Mouse (Mus musculus) cerebellum, adult 9-11 months (tissue): ENCODE results near the gene Cryzl1.
A peak's percentile ranks its signal among the peaks of the same experiment; 100 is the strongest.

Experiments
- DNase-seq: peaks from one replicate; pipeline ENCODE4 v3.0.0; 2022

Gene Cryzl1

DNA sequence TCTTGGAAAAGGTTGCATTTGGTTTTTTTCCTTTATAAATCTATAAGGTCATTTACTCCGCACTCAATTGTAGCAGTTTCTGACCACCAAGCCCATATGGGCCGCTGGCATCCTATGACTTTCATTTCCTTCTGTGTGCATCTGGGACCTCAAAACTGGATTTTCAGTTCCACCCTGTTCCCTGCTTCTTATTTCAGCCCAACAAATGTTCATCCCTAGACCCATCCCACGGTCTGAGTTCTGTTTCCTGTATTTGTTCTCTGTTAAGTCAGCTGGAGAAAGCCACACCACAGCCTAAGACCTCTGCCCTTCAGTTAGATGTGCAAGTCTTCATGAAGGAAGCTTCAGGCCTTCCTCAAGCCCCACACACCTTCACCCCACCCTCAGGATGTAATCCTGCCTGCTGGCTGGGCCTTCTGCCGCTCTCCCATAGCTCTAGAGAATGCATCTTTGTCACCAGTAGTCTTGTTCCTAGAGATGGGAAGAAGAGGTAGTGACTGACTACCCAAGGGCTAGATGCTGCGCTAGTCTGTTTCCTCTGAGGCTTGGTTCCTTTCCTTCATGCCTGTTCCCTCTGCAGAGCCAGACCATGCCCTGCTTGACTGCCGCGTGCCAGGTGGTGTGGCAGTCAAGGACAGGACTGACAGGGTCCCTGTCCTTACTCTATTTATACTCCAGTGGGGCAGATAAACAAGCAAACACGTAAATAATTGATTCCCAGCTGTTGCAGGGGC is 11.6 kb upstream of the Cryzl1 start:
- DNase-seq = no peak

DNA sequence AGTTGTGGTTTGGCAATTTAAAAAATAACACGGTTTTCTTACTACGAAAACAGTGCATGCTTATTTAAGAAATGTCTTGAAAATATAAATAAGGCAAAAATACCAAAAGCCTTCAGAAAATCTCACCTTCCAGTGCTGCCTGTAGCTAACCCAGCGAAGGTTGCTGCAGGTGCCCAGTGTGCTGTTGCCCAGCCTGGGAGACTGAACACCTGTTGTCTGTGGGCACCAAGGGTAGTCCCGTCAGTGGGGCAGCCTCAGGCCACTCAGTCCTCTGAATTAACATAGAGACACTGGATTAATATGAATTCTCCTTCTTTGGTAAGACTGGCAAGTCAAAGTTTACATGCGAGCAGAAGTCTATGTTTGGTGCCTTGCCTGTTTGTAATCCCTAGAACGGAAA is 9.7 kb upstream of the Cryzl1 start:
- DNase-seq = no peak

DNA sequence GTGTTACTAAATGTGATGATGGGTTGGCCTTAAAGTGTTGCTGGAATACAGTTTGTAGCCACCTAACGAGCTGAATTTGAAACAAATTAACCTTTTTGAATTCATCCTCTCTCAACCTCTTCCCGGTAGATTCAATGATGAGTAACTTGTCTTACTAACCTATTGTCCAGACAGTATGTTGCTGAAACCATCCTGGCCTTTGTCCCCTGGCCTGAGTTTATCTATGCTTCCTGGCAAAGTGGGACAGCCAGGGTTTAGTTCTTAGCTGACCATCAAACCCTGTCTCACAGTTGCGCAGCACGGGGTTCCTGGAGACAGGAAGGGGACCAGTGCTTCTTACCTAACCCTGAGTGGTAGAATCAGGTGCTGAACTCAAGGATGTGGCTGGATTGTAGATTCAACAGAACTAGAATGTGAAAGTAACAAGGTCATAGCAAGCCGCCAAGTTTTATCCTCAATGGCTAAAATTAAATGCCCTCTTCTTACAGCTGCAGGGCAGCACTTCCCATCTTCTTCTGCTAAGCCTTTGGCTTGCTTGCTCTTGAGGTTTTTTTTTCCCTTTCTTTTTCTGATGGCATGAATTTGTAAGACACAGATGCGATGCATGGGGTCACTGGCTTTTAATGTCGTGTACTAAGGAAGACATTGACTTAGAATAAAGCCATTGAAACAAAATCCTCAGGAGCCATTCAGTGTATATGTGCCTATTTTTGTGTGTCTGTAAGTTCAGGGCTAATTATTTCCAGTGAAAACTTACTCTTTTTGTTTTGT is 7.5 kb upstream of the Cryzl1 start:
- DNase-seq = no peak

DNA sequence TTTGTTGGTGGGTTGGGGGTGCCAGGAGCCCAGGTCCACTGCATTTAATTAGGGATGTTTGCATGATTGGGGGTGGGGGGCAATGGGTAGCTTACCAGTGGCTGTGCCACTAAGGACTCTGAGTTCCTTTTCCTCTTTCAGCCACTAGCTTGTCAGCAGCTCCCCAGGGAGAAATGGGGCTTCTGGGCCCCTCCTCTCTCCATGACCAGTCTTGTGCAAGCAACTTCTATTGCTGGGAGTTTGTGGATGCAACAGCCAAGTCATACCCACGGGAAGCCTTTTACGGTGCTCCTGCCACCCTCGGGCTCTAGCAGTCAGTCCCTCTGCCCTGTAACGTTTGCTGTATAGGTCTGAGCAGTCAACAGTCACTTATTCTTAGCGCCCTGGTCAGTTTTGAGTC is 6.0 kb upstream of the Cryzl1 start:
- no peak for DNase-seq

DNA sequence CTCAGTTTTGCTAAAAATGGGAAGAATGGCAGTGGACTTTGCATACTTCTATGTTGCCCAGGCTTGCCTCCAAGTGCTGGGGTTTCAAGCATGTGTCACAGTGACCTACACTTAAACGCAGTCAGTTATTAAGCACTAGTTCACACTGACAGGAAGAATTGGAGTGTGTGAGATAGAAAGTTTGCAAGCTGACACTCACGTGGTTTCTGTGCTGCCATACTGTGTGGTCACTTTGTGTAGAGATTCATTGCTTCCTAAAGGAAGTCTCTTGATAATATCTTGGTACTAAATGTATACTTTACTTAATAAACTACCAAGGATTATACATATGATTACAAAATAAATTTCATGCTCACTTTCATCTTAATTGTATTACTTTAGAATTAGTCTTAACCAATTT is 4.0 kb upstream of the Cryzl1 start:
- no peak for DNase-seq

DNA sequence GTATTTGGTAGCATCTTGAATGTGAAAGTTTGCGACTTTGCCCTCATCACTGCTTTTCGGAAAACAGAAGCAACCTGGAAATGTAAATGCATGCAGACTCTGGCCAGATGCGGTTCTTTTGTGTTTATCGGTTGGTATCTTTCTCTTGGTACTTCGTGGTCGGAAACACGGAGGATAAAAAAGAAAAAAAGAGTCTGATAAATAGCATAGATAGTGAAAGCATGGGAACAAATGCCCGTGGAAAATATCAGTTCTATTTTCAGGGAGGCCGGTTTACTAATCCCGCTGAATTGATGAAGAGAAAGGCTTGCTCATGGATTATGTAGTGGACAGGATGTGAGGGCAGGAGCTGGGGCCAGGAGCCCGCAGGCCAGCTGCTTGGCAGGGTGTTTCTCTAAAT is 1.7 kb upstream of the Cryzl1 start:
- no peak for DNase-seq

DNA sequence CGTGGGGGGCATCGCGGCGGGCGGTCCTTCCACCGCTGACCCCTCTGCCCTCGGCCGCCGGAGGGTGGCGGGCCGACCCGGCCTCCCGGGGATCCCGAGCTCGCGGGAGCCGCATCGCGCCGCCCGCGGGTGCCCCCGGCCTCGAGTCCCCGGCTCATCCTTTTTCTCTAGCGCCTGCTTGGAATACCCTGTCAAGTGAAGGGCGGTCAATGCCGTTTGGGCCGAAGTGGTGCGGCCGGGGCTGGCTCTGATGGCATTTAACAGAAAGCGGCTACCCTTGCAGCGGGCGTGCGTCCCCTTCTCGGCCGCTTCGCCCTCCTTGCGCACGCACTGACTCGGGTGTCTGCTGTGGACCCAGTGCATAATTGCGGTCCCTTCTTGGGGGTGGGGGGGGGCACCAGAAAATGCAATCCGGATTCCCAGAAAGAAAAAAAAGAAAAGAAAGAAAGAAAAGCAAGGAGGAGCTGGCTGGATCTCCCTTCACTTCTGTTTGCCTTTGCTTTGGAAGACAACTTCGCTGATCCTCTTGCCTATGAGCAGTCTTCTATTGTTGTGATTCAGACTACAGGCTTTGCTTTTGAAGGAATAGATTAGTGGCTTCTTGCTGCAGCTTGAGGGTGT is 1.2 kb upstream of the Cryzl1 start:
- DNase-seq = peak; percentile 75

DNA sequence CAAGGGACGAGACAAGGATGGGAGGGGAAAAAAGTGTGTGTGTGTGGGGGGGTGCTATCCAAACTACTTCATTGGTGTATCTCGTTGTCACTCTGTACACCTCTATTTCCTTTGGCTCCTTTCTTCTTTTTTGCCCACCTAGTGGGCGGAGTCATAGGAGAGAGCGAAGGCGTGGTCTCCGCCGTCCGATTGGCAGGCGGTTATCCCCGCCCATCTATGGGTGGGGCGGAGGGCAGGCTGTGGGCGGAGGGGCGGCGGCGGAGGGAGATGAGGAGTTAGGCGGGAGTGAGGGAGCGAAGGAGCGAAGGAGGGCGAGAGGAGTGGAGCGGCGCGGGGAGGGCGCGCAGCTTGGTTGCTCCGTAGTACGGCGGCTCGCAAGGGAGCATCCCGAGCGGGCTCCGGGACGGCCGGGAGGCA is 299 bp upstream of the Cryzl1 start, which contains the start of gene Itsn1:
TSS of gene Itsn1 (plus strand) at position 216 of the 417 bp plus-strand sequence.
- peak; percentile 100 for DNase-seq

DNA sequence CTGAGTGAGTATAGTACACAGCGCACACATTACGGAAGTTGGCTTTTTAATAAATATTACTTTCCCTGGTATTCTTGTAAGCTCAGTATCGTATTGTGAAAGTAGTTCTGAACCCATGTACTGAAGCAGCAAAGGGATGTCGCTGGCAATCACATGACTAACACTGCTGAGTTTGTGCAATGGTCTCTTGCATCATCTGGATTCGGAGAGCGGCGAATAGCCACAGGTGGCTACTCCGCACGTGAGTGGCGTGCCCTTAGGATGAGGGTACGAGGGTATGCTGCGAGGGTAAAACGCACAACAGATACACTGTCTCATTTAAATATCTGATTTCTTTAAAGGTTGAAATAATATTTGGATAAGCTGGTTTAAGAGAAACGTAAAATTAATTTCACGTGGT is 1.3 kb downstream of the Cryzl1 start:
- peak; percentile 63 for DNase-seq

DNA sequence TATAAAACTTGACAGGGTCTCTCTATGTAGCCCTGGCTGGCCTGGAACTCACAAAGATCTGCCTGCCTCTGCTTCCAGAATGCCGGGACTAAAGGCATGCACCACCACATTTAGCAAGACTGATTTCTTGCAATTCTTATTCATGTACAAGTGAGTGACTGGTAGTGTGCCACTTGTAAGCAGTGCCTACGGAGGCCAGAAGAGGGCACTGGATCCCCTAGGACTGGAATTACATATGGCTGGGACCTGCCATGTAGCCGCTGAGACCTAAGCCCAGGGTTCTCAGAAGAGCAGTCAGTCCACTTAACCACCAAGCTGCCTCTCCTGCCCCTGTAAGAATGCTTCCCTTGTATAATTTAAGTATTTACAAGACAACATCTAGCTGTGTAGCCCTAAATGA is 4.5 kb downstream of the Cryzl1 start:
- peak; percentile 66 for DNase-seq

DNA sequence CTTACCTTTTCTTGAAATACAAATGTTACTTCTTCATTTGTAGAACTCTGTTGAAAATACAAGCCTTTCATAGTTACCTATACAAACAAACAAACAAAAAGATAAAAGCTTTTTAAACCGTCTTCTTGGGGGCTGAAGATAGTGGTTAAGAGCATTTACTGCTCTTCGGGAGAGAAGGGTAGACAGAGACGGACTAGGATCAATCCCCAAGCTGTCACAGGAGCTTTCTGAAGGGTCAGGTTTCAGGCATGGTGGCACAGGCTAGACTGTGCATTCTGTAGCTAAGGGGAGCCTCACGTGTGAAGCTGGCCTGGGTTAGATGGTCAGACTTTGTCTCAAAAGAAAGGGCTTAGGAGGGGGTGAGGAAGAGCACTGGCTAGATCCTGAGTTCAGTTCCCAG is 11.4 kb downstream of the Cryzl1 start:
- no peak for DNase-seq

DNA sequence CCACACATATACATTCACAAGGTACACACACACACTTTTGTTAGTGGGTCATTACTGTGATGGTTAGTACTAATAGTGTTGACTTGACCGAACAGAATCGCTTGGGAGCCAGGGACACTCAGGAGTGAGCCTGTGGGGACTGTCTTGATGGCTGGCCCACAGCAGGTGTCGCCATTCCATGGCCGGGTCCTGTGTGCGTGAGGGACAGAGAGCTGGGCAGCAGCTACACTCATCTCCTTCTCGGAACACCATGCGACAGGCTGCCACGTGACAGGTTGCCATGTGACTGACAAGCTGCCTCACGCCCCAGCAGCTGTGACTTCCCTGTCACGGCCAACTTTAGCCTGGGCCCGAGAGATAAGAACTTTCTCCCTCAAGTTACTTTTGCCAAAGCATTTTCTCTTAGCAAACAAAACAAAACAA is 11.8 kb downstream of the Cryzl1 start:
- no peak for DNase-seq

DNA sequence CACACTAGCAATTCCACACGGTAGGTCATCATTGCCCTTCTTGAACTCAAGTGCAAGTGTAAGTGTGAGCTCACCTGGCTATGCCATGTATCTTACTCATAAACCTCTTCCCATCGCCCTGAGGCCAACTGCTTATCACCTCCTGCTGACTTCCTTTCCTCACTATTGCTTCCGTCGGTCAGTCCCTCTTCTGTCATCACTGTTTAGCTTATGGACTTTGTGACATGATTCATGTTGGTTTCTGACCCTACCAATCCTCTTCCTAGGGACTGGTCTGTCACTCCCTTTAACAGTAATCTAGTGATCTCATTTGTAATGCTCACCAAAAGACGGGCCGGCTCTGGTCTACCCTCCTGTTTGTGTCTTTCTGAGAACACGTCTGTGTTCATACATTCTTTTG is 18.5 kb downstream of the Cryzl1 start:
- DNase-seq = no peak

DNA sequence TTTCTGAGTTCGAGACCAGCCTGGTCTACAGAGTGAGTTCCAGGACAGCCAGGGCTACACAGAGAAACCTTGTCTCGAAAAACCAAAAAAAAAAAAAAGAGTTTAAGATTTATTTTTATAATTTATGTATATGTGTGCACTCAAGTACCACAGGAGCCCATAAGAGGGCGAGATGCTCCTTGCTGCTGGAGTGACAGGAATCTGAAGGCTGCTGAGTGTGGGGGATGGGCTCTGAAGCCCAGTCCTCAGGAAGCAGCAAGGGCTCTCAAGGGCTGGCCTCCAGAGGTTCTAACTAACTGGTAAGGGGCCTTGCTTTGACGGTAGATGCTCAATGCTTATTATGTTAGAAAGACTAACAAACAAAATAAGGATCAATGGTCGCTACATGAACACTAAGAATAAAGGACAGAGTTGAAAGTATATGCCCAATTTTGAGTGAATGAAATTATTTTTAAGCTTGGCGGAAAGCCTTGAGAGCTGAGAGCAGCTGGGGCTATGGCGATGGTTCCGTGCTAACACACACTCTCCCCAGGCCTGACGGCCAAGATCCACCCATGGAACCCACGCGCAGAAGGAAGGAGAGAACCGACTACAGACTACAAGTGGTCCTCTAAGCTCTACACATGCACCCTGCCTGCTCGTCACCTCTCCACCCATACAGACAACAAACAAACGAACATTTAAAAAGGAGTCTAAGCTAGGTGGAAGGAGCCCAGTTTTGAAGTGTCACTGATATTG is 24.0 kb downstream of the Cryzl1 start:
- no peak for DNase-seq

DNA sequence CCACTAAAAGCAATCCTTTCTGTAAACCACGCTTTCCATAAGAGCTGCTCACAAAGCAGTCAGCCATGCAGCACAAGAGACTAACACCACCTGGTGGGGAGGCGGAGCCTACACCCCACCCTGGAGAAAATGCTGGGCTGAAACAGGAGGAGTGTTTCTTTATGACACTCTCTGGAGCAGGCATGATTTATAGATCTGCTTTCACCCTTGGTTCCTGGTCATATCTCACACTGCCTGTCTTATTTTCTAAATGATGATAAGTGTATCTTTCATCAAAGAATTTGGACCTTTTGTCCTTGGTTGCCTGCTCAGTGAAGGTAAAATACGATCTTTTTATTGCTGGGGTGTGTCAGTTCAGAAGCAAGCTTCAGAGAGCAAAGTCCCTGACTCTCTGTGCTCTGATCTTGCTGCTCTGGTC is 26.0 kb downstream of the Cryzl1 start:
- no peak for DNase-seq

DNA sequence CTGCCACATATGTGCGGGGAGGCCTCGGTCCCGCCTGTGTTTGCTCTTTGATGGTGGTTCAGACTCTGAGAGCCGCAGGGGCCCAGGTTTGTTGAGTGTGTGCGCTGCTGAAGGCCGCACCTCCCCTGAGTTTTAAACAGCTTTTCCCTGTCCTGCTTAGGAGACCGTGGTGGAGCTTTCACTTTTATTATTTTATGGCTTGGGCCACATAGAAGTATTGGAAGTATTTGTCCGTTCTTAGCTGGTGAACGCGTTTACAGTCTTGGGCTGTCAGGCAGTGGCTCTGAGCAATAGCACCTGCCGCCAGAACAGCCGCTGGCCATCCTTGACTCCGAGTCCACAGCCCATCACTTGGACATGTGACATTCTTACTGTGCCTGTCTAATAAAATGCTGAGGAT is 26.9 kb downstream of the Cryzl1 start:
- no peak for DNase-seq

DNA sequence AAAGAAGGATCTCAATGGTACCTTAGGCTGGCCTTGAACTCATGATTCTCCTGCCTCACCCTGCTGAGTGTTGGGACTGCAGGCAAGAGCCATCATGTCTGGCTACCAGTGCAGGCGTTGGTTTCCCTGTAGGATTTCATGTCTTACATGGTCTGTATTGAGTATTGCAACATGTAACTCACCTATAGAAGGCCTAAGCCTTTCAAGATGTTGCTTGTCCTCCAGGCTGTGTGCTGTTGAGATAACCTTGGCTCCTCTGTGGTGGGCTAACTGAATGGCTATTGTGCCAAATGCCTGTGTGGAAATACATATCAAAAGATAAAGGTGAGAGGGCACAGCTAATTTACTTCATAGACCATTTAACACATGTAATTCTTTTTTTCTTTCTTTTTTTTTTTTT is 29.8 kb downstream of the Cryzl1 start:
- DNase-seq = no peak

DNA sequence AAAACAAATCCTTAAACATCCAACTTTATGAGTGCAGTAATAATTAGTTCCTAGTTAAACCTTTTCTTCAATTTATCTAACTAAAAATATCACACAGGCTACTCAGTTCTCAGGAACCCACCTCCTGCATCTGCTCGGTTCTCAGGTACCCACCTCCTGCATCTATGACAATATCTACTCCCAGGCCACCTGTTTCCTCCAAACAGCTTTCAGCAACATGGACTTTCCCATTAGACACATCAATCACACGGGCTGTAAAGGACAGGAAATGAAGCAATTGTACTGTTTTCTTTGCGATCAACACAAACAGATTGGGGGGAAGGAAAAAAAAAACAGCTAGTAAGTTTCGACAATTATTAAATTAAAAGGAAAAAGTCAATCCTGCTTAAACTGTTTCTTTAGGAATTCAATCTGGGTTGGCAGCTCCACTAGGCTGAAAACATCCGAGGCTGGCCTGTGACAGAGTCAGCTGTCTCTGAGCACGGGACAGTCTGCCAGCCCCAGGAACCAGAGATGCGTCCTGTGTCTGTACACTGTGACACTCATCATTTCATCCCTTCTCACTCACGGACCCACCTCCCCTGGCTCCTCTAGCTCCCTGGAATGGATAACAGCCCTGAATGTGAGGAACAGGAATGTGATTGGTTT is 33.5 kb downstream of the Cryzl1 start:
- no peak for DNase-seq

DNA sequence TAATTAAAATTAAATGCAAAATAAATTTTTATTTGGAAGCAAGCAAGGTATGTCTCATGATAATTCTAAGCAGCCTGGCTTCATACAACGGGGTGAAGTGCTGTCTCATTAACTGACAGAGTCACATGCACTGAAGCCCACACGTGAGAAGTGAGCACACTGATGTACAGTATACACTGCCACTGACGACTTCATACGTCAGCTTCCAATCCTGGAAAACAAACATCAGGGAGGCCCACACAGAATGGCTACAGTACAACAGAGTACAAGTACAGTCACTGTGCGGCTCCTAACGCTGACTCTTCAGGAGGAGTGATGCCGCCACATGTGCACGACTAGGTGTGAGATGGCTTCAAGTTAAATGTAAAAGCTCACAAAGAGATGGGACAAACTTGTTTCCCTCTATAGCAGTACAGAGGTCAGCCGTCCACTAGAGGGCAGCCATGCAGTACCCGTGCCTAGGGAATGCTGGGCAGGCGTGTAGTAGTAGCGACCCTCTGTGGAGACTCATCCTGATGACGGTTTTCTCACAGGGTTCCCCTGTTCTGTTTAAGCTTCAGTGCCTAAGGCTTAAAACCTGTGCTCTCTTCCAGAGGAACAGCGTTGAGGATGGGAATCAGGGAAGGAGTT is 34.2 kb downstream of the Cryzl1 start:
- peak; percentile 61 for DNase-seq

DNA sequence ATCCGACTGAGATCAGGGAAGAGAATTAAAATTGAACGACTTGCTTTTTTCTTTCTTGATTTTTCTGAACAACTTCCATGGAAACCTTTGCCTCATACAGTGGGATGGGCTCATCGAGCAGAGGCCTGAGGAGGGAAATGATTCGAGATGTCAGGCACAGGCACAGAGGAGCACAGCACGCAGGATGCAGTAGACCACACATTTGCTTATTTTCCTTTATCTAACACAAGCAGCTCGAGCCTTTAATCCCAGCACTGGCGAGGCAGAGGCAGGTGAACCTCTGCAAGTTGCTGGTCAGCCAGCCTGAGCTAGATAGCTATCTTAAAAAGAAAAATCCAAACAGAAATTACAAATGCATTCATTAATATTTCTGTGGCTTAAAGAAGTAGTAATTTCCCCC is 39.0 kb downstream of the Cryzl1 start:
- no peak for DNase-seq

DNA sequence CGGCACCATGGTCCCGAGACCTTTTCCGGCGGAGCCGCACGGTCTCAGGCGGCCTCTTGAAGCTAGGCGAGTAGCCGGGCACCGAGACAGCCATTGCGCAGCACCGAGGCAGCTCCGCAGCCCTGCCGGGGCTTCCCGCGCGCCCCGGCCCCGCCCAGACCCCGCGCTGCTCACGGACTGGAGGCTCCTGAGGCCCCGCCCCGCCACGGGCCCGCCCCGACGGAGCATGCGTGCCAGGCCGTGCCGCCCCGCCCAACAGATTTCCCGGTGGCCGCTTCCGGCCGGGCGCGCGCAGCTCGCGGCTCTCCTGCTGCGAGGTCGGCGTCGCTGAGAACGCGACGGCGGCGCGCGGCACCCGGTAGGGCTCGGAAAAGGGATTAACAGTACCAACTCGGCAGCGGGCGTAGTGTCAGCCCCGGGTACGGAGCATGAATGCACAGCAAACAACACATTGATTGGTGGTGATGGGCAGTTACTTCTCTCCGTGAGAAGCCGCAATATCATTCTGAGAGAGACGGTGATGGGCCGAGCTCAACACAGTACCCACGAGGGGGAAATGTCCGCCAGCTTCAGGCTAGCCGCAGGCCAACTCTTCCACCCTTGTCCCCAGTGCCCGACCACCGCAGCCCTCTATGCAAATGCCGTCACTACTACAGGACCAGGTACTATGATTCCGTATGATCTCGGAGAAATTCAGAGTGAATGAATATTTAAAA is 40.0 kb downstream of the Cryzl1 start, which contains the start of gene Donson:
TSS of gene Donson (minus strand) at position 152 of the 716 bp plus-strand sequence.
- peak; percentile 93 for DNase-seq
